Mouse (Mus musculus): Measurements from ENCODE around the gene Tbxas1. TPM values are rescaled to one million over a fixed set of nuclear protein-coding genes. Genes with fewer than 3 reads are reported as not detected.

The Tbxas1 gene
- polyA plus RNA-seq (2015; fragmentation: Nextera tagmentation; extraction: Ambion mirVana), result 10.8 and 12.8 TPM in 2 replicates

DNA sequence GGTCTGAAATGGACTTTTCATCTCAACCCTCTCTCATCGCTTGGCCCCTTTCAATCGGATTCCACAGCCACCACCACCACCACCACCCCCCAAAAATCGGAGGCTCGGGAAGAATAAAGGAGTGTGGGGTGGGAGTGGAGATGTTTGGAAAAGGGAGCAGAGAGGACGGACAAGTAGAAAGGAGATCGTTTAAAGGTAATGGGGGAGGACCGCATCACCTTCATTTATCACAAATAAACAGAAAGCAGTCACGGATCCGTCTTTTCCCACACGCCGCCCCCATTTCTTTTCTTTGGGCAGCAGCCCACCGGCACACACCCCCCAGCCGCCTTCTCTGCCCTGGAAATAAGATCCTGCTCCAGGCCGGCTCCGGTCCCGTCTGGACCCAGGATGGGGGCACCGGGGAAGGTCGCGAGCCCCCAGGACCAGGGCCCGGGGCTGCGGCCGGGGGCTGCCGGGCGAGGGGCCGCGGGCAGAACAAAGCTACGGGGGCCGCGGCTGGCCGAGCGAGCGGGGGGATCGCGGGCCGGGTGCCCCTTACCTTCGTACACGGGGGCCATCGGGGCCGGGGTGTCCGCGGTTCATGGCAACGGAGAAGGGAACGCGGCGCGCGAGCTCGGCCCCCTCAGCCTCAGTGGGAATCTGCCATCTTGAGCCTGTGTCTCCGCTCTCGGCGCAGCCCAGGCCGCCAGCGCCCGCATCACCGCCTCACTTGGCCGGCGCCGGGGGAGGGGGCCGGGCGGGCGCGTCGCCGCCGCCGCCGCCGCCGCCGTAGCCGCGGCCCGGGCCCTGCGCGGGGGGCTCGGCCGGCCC, at the start of gene Tbxas1:
Gene Tbxas1 (plus strand): TSS at position 147 of the 813 bp plus-strand sequence.
- under 1% methylated on average over 77 of the region's 77 CpGs for WGBS (ENCODE audit: insufficient replicate concordance)
- 0 out of 2 replicates have a peak, but pooled peaks have one; percentile 0 for ATAC-seq (ENCODE audit: low read depth)
- Histone ChIP-seq H3K4me3 (ENCODE audit: low read depth, low read length) (peak within 1 kb of the TSS; percentile 95), H3K9ac (ENCODE audit: low read depth, low read length) (peak within 1 kb of the TSS; percentile 100), H3K9me3 (replicated peaks; ENCODE audit: control insufficient read depth, low read length) (no peaks in the 10 kb centered on the region), H3K4me2 (ENCODE audit: low read depth, low read length) (peak within 1 kb of the TSS; percentile 71), H3K27ac (ENCODE audit: low read length) (peak within 1 kb of the TSS; percentile 98), H3K36me3 (ENCODE audit: control insufficient read depth, insufficient read depth) (peaks cover 8% of the 10 kb centered on the region), H3K27me3 (ENCODE audit: control insufficient read depth, insufficient read depth, low read depth, low read length) (0 out of 2 replicates have a peak, but pooled peaks cover 3% of the 10 kb centered on the region), H3K4me1 (ENCODE audit: control insufficient read depth, low read depth, low read length) (peaks cover 36% of the 10 kb centered on the region)

DNA sequence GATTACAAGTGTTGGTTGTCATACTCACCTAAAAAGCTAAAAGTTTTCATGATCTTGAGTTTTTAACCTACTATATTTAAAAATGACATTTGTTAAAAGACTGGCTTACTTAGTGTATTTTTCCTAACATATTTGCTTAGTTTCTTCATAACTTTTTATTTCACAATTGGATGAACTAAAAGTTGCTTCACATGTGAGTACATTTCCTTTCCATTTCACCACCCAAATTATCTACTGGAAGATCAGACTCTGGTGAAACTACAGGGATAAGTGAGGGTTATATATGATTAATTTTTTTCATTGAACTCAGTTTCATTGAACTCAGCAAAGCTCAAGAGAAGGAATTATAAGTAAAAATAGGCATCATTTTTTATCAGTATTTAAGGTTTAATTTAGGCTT, 49.3 kb upstream of the Tbxas1 start:
- no peaks in the 10 kb centered on the region for H3K9me3 ChIP-seq (replicated peaks; ENCODE audit: control insufficient read depth, low read length)
- no peak overlapping the region for H3K27ac ChIP-seq (ENCODE audit: low read length)
- H3K27me3 ChIP-seq (ENCODE audit: control insufficient read depth, insufficient read depth, low read depth, low read length), result no peaks in the 10 kb centered on the region
- no peak overlapping the region for H3K9ac ChIP-seq (ENCODE audit: low read depth, low read length)
- H3K36me3 ChIP-seq (ENCODE audit: control insufficient read depth, insufficient read depth), result peaks cover 3% of the 10 kb centered on the region; the same call in 1 of the 2 replicates
- H3K4me3 ChIP-seq (ENCODE audit: low read depth, low read length), result no peak overlapping the region
- ATAC-seq (ENCODE audit: low read depth), result no peak
- peaks cover 50% of the 10 kb centered on the region for H3K4me1 ChIP-seq (ENCODE audit: control insufficient read depth, low read depth, low read length)
- no peak overlapping the region for H3K4me2 ChIP-seq (ENCODE audit: low read depth, low read length)

DNA sequence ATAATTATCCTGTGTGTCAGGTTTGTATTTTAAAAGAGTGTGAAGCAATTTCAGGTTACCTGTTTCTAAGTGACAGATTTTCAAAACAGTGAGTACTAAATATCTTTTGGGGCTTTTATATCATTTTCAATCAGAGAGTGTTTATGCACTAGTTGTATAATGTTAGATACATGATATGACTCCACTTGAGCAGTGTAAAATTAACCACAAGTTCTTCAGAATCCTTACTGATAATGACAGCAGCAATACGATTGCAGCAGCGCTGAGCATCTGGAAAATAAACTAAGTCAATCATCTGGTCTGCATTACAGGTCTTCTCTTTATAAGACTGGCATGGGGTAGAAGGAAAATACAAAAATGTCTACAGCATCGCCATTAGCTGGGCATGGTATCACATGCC, 48.3 kb upstream of the Tbxas1 start:
- Histone ChIP-seq H3K9ac (ENCODE audit: low read depth, low read length) (no peak overlapping the region), H3K4me3 (ENCODE audit: low read depth, low read length) (no peak overlapping the region), H3K36me3 (ENCODE audit: control insufficient read depth, insufficient read depth) (peaks cover 3% of the 10 kb centered on the region; the same call in 1 of the 2 replicates), H3K27ac (ENCODE audit: low read length) (no peak overlapping the region), H3K27me3 (ENCODE audit: control insufficient read depth, insufficient read depth, low read depth, low read length) (no peaks in the 10 kb centered on the region), H3K9me3 (replicated peaks; ENCODE audit: control insufficient read depth, low read length) (no peaks in the 10 kb centered on the region), H3K4me1 (ENCODE audit: control insufficient read depth, low read depth, low read length) (peaks cover 44% of the 10 kb centered on the region), H3K4me2 (ENCODE audit: low read depth, low read length) (no peak overlapping the region)
- 43% methylated on average over 3 of the region's 3 CpGs for WGBS (ENCODE audit: insufficient replicate concordance)
- no peak for ATAC-seq (ENCODE audit: low read depth)

DNA sequence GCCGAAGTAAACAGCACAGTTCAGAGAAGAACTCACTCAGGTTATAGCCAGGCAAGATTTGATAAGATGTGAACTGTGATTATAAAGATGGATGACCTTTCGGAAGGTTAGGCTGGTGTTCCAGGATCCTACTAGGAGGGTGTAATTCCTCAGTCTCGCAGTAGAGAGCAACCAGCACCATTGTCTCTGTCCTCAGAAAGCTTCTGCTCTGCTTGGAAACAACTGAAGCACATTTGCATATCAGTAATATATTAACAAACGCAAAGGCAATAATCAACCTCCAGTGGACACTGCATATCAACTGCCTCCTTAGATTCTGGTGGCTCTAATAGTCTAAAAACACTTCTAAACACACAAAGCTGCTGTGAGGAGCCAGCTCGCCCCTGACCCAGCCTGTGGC, 47.8 kb upstream of the Tbxas1 start:
- Histone ChIP-seq H3K9me3 (replicated peaks; ENCODE audit: control insufficient read depth, low read length) (no peaks in the 10 kb centered on the region), H3K4me2 (ENCODE audit: low read depth, low read length) (no peak overlapping the region), H3K4me3 (ENCODE audit: low read depth, low read length) (no peak overlapping the region), H3K36me3 (ENCODE audit: control insufficient read depth, insufficient read depth) (peaks cover 3% of the 10 kb centered on the region; the same call in 1 of the 2 replicates), H3K27me3 (ENCODE audit: control insufficient read depth, insufficient read depth, low read depth, low read length) (no peaks in the 10 kb centered on the region), H3K27ac (ENCODE audit: low read length) (peak overlapping the region; percentile 65), H3K4me1 (ENCODE audit: control insufficient read depth, low read depth, low read length) (peaks cover 45% of the 10 kb centered on the region), H3K9ac (ENCODE audit: low read depth, low read length) (no peak overlapping the region; the same call in 1 of the 2 replicates)
- no peak for ATAC-seq (ENCODE audit: low read depth)
- WGBS (ENCODE audit: insufficient replicate concordance), result 62% methylated on average over 5 of the region's 5 CpGs

DNA sequence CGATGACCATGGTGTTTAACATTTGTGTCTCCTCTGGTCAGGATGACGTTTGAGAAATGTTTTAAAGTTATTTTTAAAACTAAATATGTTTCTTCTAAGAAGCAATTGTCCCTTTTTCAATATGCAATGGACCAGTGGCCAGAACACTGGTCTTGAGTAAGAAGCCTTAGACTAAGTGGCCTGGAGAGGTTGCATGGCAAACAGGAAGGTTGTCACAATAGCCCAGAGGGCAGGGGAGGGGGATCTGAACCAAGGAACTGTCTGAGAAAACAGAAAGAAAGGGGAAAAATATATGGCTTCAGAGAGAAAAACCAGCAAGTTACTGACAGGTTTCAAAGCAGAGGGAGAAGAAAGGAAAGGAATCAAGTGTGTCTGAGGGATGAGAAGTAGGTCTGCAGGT, 47.0 kb upstream of the Tbxas1 start:
- peaks cover 45% of the 10 kb centered on the region for H3K4me1 ChIP-seq (ENCODE audit: control insufficient read depth, low read depth, low read length)
- H3K4me2 ChIP-seq (ENCODE audit: low read depth, low read length), result no peak overlapping the region
- H3K27ac ChIP-seq (ENCODE audit: low read length), result peak overlapping the region; percentile 65
- H3K27me3 ChIP-seq (ENCODE audit: control insufficient read depth, insufficient read depth, low read depth, low read length), result no peaks in the 10 kb centered on the region
- no peak overlapping the region; the same call in 1 of the 2 replicates for H3K9ac ChIP-seq (ENCODE audit: low read depth, low read length)
- WGBS (ENCODE audit: insufficient replicate concordance), result 63% methylated on average over 2 of the region's 2 CpGs
- no peaks in the 10 kb centered on the region for H3K9me3 ChIP-seq (replicated peaks; ENCODE audit: control insufficient read depth, low read length)
- H3K4me3 ChIP-seq (ENCODE audit: low read depth, low read length), result no peak overlapping the region
- peaks cover 3% of the 10 kb centered on the region; the same call in 1 of the 2 replicates for H3K36me3 ChIP-seq (ENCODE audit: control insufficient read depth, insufficient read depth)
- no peak for ATAC-seq (ENCODE audit: low read depth)

DNA sequence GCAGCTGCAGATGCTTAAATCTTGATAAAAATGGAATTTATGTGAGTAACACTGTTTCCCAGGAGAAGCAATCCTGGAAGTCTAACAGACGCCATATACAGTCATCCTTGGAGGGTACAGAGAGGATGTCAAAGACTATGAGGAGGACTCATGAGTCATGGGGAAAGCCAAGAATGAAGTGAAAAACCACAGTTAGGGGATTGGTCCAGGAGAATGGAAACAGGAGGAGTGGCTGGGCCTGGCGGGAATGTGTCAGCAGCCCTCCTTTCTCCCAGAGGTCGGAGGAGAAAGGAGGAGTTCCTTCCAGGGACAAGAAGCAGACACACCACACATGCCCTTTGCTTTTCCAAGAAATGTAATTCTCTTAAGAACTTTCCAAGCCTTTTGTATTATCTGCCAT, 45.8 kb upstream of the Tbxas1 start:
- H3K9ac ChIP-seq (ENCODE audit: low read depth, low read length), result no peak overlapping the region
- H3K4me3 ChIP-seq (ENCODE audit: low read depth, low read length), result no peak overlapping the region
- no peak overlapping the region for H3K4me2 ChIP-seq (ENCODE audit: low read depth, low read length)
- no peak overlapping the region for H3K27ac ChIP-seq (ENCODE audit: low read length)
- H3K4me1 ChIP-seq (ENCODE audit: control insufficient read depth, low read depth, low read length), result peaks cover 46% of the 10 kb centered on the region
- 70% methylated on average over 3 of the region's 3 CpGs for WGBS (ENCODE audit: insufficient replicate concordance)
- ATAC-seq (ENCODE audit: low read depth), result no peak
- no peaks in the 10 kb centered on the region for H3K27me3 ChIP-seq (ENCODE audit: control insufficient read depth, insufficient read depth, low read depth, low read length)
- H3K36me3 ChIP-seq (ENCODE audit: control insufficient read depth, insufficient read depth), result peaks cover 3% of the 10 kb centered on the region; the same call in 1 of the 2 replicates
- no peaks in the 10 kb centered on the region for H3K9me3 ChIP-seq (replicated peaks; ENCODE audit: control insufficient read depth, low read length)

DNA sequence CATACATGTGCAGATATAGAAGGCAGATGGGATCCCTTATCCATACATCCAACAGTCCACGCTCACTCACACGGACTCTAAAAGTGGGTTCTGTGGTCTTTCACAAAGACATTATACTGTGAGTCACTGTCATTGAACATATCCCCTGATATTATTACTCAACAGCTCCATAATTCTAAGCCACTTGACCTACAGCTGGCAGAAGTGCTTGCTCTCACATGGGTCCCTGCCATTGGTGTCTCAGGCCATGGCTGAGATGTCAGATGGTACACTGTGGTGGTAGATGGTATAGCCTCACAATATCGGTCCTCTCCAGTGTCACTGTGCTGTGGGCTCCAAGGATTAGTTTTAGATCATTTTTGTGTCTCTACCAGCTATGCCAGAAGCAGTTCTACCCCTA, 41.5 kb upstream of the Tbxas1 start:
- Histone ChIP-seq H3K9ac (ENCODE audit: low read depth, low read length) (no peak overlapping the region), H3K9me3 (replicated peaks; ENCODE audit: control insufficient read depth, low read length) (no peaks in the 10 kb centered on the region), H3K4me1 (ENCODE audit: control insufficient read depth, low read depth, low read length) (peaks cover 61% of the 10 kb centered on the region), H3K36me3 (ENCODE audit: control insufficient read depth, insufficient read depth) (peaks cover 4% of the 10 kb centered on the region; the same call in 1 of the 2 replicates), H3K4me3 (ENCODE audit: low read depth, low read length) (no peak overlapping the region), H3K27me3 (ENCODE audit: control insufficient read depth, insufficient read depth, low read depth, low read length) (no peaks in the 10 kb centered on the region), H3K4me2 (ENCODE audit: low read depth, low read length) (no peak overlapping the region), H3K27ac (ENCODE audit: low read length) (peak overlapping the region; percentile 60)
- 87% methylated on average over 3 of the region's 3 CpGs for WGBS (ENCODE audit: insufficient replicate concordance)
- ATAC-seq (ENCODE audit: low read depth), result no peak

DNA sequence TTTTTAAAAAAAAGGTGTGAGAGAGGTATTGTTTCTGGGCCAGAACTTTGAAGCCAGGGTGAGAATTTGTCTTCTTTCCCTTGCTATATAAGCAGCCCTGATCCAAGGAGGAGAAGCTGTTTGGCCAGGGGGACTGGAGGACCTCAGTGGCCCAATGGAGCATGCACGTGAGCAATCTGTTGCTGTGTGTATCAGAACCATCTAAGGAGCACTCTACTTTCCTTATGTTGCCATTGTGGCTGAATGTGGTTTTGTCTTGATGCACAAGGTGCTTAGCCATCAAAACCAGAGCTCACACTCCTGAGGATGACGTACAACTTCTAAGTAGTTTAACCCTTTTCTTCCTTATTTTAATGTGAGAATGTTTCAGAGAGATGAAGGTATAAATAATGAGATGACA, 40.5 kb upstream of the Tbxas1 start:
- H3K4me3 ChIP-seq (ENCODE audit: low read depth, low read length), result no peak overlapping the region
- 21% methylated on average over 2 of the region's 2 CpGs for WGBS (ENCODE audit: insufficient replicate concordance)
- ATAC-seq (ENCODE audit: low read depth), result peak; percentile 47
- H3K36me3 ChIP-seq (ENCODE audit: control insufficient read depth, insufficient read depth), result peaks cover 7% of the 10 kb centered on the region
- peak overlapping the region; percentile 29 for H3K9ac ChIP-seq (ENCODE audit: low read depth, low read length)
- peak overlapping the region; percentile 44; the same call in 1 of the 2 replicates for H3K4me2 ChIP-seq (ENCODE audit: low read depth, low read length)
- no peaks in the 10 kb centered on the region for H3K27me3 ChIP-seq (ENCODE audit: control insufficient read depth, insufficient read depth, low read depth, low read length)
- H3K9me3 ChIP-seq (replicated peaks; ENCODE audit: control insufficient read depth, low read length), result no peaks in the 10 kb centered on the region
- peak overlapping the region; percentile 76 for H3K27ac ChIP-seq (ENCODE audit: low read length)
- peaks cover 58% of the 10 kb centered on the region for H3K4me1 ChIP-seq (ENCODE audit: control insufficient read depth, low read depth, low read length)

DNA sequence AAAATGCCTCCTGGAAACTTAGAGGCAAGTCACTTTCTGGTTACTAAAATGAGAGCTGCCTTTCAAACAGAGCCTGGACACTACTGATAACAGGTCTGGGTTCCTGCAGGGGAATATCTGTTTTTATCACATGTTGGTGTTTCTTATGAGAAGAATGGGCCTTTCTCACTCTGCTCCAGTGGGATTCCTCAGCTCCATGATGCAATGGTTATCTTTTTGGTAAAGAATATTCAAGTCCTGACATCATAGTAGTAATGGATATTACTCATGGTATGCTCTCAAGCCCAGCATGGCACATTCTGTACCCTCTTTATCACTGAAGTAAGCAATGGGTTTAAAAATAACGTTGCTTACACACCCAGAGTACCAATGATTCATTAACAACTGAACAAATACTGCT, 40.0 kb upstream of the Tbxas1 start:
- H3K27me3 ChIP-seq (ENCODE audit: control insufficient read depth, insufficient read depth, low read depth, low read length), result no peaks in the 10 kb centered on the region
- ATAC-seq (ENCODE audit: low read depth), result peak; percentile 96
- no peak overlapping the region for H3K9ac ChIP-seq (ENCODE audit: low read depth, low read length)
- peak overlapping the region; percentile 10 for H3K4me3 ChIP-seq (ENCODE audit: low read depth, low read length)
- H3K36me3 ChIP-seq (ENCODE audit: control insufficient read depth, insufficient read depth), result peaks cover 10% of the 10 kb centered on the region
- peaks cover 58% of the 10 kb centered on the region for H3K4me1 ChIP-seq (ENCODE audit: control insufficient read depth, low read depth, low read length)
- H3K9me3 ChIP-seq (replicated peaks; ENCODE audit: control insufficient read depth, low read length), result no peaks in the 10 kb centered on the region
- H3K4me2 ChIP-seq (ENCODE audit: low read depth, low read length), result peak overlapping the region; percentile 44
- 19% methylated on average over 1 of the region's 1 CpGs for WGBS (ENCODE audit: insufficient replicate concordance)
- peak overlapping the region; percentile 76 for H3K27ac ChIP-seq (ENCODE audit: low read length)

Measured in liver, embryonic 16.5 days (tissue).